Mouse (Mus musculus) liver, postnatal 0 days (tissue): ENCODE results near the gene En2.

Experiments used
- CTCF ChIP-seq: sonication (generic); IDR thresholded peaks from 2 replicates; pipeline ENCODE4 v1.5.1; 2016; ENCODE audit warnings: antibody characterized with exemption, low read depth
- EP300 ChIP-seq: IDR thresholded peaks from 2 replicates; pipeline ENCODE4 v1.6.1; 2016; ENCODE audit warnings: antibody characterized with exemption, low read depth, mild to moderate bottlenecking

DNA sequence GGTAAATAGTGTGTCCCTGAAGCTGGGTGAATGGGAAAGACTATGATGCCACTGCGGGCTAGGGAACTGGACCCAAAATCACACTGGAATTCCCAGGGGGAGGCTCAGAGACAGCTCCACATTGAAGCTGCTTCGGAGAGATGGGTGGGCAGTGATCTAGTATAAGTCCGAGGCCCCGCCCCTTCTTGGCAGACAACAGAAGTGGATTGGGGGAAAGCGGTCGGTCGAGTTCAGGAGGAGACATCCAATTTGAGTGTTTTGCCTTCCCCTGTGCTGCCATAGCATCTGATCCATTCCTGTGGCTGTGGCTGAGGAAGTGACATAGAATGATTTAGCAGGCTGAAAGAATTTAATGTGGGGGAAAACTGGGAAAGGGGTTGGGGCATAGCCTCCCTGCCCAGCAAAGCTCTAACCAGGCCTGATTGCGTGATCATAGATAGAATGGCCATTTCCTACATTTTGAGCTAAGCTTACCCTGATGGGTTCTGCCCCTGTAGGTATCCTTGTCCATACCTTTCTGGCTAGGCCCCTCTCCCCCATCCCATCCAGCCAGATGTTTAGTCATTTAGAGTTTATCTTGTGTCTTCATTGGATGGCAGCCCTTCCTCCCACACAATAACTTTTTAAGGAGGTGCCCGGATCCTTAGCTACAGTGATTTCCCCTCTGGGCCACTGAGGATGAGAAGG, 8.3 kb upstream of the En2 start:
- no peak for TF ChIP-seq CTCF
- TF ChIP-seq EP300, result no peak
